Mouse (Mus musculus) CH12.LX (cell line): ENCODE measurements at regions not wholly inside any gene's neighbourhood (a gene's known extent, or its start where the extent isn't known, plus 50 kb on each side); places are given as distances from the start of the nearest gene placed in this dataset.

ENCODE experiments used
- DNase-seq: peaks from one replicate; pipeline ENCODE4 v3.0.0-alpha.2; 2013; ENCODE audit errors: extremely low read depth
- H3K27ac ChIP-seq: 2 replicates; pipeline ENCODE4 v1.5.1; 2012; ENCODE audit warnings: low read depth, mild to moderate bottlenecking, control low read depth, moderate library complexity; ENCODE audit not compliant: insufficient read depth
- H3K27me3 ChIP-seq: replicated peaks from 2 replicates; pipeline ENCODE3; 2012; ENCODE audit warnings: inconsistent platforms
- H3K36me3 ChIP-seq, 2 experiments: replicated peaks in 1 of 2; 2 replicates each; pipeline versions ENCODE3 to v1.6.1; 2012; ENCODE audit warnings: inconsistent platforms in 1 of 2, low read length in 1 of 2, mild to moderate bottlenecking in 1 of 2, mixed read lengths in 1 of 2, moderate library complexity in 1 of 2; ENCODE audit not compliant: control insufficient read depth in 1 of 2, insufficient read depth in 1 of 2
- H3K4me1 ChIP-seq, 2 experiments: 2 replicates each; pipeline ENCODE4 v1.6.1; 2012; ENCODE audit warnings: inconsistent platforms in 1 of 2, moderate library complexity in 1 of 2; ENCODE audit not compliant: insufficient read depth in 2 of 2, control insufficient read depth in 1 of 2
- H3K4me2 ChIP-seq: 2 replicates; pipeline ENCODE4 v1.6.1; 2012; ENCODE audit warnings: low read depth, mild to moderate bottlenecking, control low read depth; ENCODE audit not compliant: poor library complexity, insufficient read depth, severe bottlenecking
- H3K4me3 ChIP-seq, 3 experiments: fragments of 150-350 bp in 1 of 3; sonication (generic) in 1 of 3; replicated peaks in 1 of 3; 2 replicates each; pipeline versions ENCODE3 to v1.5.1; 2011 to 2012; ENCODE audit warnings: low read depth in 2 of 3, low read length in 2 of 3, mild to moderate bottlenecking in 2 of 3, moderate library complexity in 2 of 3, control low read depth in 1 of 3, improper control_type of control experiment in 1 of 3, inconsistent platforms in 1 of 3, mixed read lengths in 1 of 3; ENCODE audit not compliant: poor library complexity in 1 of 3
- H3K79me2 ChIP-seq: replicated peaks from 2 replicates; pipeline ENCODE4 v1.6.1; 2012; ENCODE audit warnings: mild to moderate bottlenecking, moderate library complexity; ENCODE audit not compliant: control insufficient read depth, poor library complexity, insufficient read depth, severe bottlenecking; ENCODE audit errors: extremely low read depth
- H3K9ac ChIP-seq: 2 replicates; pipeline ENCODE4 v1.6.1; 2012; ENCODE audit warnings: low read depth, mild to moderate bottlenecking, control low read depth, moderate library complexity; ENCODE audit not compliant: insufficient read depth
- H3K9me3 ChIP-seq: replicated peaks from 2 replicates; pipeline ENCODE3; 2012; ENCODE audit warnings: low read length, inconsistent platforms, mixed read lengths
- BHLHE40 ChIP-seq: IDR thresholded peaks from 2 replicates; pipeline ENCODE4 v1.6.1; 2011; ENCODE audit warnings: mild to moderate bottlenecking, low read depth, low read length, improper control_type of control experiment
- EP300 ChIP-seq: IDR thresholded peaks from 2 replicates; pipeline ENCODE4 v1.6.1; 2011; ENCODE audit warnings: low read length, improper control_type of control experiment
- IRF4 ChIP-seq: IDR thresholded peaks from 2 replicates; pipeline ENCODE4 v1.6.1; 2014; ENCODE audit warnings: low read depth, mild to moderate bottlenecking, inconsistent platforms, low read length, improper control_type of control experiment
- MAX ChIP-seq: IDR thresholded peaks from 2 replicates; pipeline ENCODE4 v1.6.1; 2011; ENCODE audit warnings: low read length, improper control_type of control experiment
- MAZ ChIP-seq: IDR thresholded peaks from 2 replicates; pipeline ENCODE4 v1.6.1; 2012; ENCODE audit warnings: low read depth, mild to moderate bottlenecking, inconsistent platforms, low read length, improper control_type of control experiment, moderate library complexity
- MEF2A ChIP-seq: IDR thresholded peaks from 2 replicates; pipeline ENCODE4 v1.6.1; 2014; ENCODE audit warnings: low read depth, mild to moderate bottlenecking, inconsistent platforms, low read length, improper control_type of control experiment, borderline replicate concordance
- PAX5 ChIP-seq: IDR thresholded peaks from 2 replicates; pipeline ENCODE4 v1.6.1; 2012; ENCODE audit warnings: low read length, inconsistent platforms, mixed read lengths
- POLR2A ChIP-seq: IDR thresholded peaks from 2 replicates; pipeline ENCODE4 v1.6.1; 2011; ENCODE audit warnings: low read depth, mild to moderate bottlenecking, improper control_type of control experiment, low read length
- POLR2AphosphoS2 ChIP-seq: IDR thresholded peaks from 2 replicates; pipeline ENCODE4 v1.6.1; 2011; ENCODE audit warnings: low read depth, low read length, improper control_type of control experiment
- RCOR1 ChIP-seq: conservative IDR thresholded peaks from 2 replicates; pipeline ENCODE4 v1.6.1; 2012; ENCODE audit warnings: low read depth, mild to moderate bottlenecking, inconsistent platforms, low read length, improper control_type of control experiment
- SIN3A ChIP-seq: IDR thresholded peaks from 2 replicates; pipeline ENCODE4 v1.6.1; 2012; ENCODE audit warnings: low read length, improper control_type of control experiment, inconsistent platforms
- TBP ChIP-seq: conservative IDR thresholded peaks from 2 replicates; pipeline ENCODE4 v1.6.1; 2011; ENCODE audit warnings: low read depth, low read length, improper control_type of control experiment
- TCF12 ChIP-seq: IDR thresholded peaks from 2 replicates; pipeline ENCODE4 v1.6.1; 2014; ENCODE audit warnings: low read depth, mild to moderate bottlenecking, inconsistent platforms, low read length, improper control_type of control experiment
- UBTF ChIP-seq: IDR thresholded peaks from 2 replicates; pipeline ENCODE4 v1.6.1; 2012; ENCODE audit warnings: low read depth, mild to moderate bottlenecking, inconsistent platforms, low read length, improper control_type of control experiment, moderate library complexity
- USF2 ChIP-seq: conservative IDR thresholded peaks from 2 replicates; pipeline ENCODE4 v1.6.1; 2011; ENCODE audit warnings: low read depth, low read length, improper control_type of control experiment
- dilution Hi-C: fragments of 300-500 bp; cut with MboI; formaldehyde crosslinking; loops from 2 replicates; pipeline ENCODE4 v1.14.3; 2020; ENCODE audit warnings: low sequenced_read_pairs; ENCODE audit not compliant: extremely low pct_unique_long_range_greater_than_20kb, extremely low pct_ligation_motif_present
- in situ Hi-C: fragments of 300-500 bp; cut with MboI; formaldehyde crosslinking; loops from 3 replicates; pipeline ENCODE4 v1.14.3; 2019; ENCODE audit warnings: low sequenced_read_pairs, low pct_ligation_motif_present, low pct_unique_long_range_greater_than_20kb, mixed read lengths

DNA sequence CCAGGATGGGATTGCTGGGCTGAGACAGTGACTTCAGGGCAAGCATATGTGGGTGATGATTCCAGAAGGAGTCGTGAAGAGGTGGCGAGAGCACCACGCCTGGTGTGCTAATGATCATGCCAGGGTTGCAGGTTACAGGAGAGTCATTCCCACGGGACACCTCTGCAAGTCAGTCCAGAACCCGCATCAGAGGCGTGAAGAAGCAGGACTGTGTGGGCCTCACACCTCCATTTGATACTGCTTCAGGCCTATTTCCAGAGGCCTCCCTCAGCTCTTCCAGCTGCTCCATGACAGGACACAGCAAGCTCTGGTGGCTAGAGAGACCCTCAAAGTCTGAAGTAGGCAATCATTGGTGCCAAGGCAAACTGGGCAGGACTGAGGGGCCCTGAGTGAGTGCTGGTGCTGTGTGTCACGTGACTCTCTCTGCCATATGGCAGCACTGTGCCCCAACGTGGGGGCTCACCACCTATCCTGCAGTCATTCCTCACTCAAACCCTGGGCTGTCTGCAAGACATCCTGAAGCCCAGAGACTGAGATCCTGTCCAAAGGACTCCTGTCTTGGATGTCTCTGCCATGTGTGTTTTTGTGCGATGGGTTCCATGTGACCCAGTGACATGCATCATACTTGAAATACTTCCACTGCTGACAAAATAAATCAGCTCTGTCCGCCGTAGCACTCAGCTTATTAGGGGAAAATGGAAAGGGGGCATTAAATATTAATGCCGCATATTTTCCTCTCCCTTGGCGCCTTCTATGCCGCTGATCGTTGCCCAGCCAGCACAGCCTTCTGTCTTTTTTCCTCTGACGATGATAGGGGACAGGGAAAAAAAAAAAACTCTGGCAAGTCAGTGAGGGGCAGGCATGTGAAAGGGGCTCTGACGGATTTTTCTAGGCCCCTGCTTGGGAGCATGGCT, 247.6 kb upstream of the Habp2 start:
- Histone ChIP-seq H3K4me1 (peaks cover 0 to 6% of the 10 kb centered on the region in 2 experiments; a peak in 1 of 4 replicates), H3K27ac (no peak overlapping the region), H3K4me3 (no peak overlapping the region), H3K27me3 (peaks cover 20% of the 10 kb centered on the region), H3K9ac (no peak overlapping the region), H3K4me2 (no peak overlapping the region), H3K79me2 (no peaks in the 10 kb centered on the region), H3K36me3 (no peaks in the 10 kb centered on the region), H3K9me3 (no peaks in the 10 kb centered on the region)
- in situ Hi-C loops (no loop called here), dilution Hi-C loops (no loop called here)
- TF ChIP-seq TCF12 = no peak
- no peak for DNase-seq

GRCm38 (mm10) chr19:56041930-56042329, 245.0 kb upstream of the Habp2 start:
- Histone ChIP-seq H3K9me3 (no peaks in the 10 kb centered on the region), H3K36me3 (no peaks in the 10 kb centered on the region), H3K4me1 (peaks cover 0 to 6% of the 10 kb centered on the region in 2 experiments; a peak in 1 of 4 replicates), H3K4me3 (no peak overlapping the region), H3K4me2 (no peak overlapping the region), H3K79me2 (no peaks in the 10 kb centered on the region), H3K9ac (no peak overlapping the region), H3K27me3 (peaks cover 19% of the 10 kb centered on the region), H3K27ac (no peak overlapping the region)
- no peak for TF ChIP-seq USF2
- TF ChIP-seq SIN3A = no peak
- no peak for TF ChIP-seq UBTF
- dilution Hi-C loops (no loop called here), in situ Hi-C loops (no loop called here)
- DNase-seq = no peak

GRCm38 (mm10) chr19:56046784-56047390, 240.1 kb upstream of the Habp2 start:
- Histone ChIP-seq H3K4me2 (no peak overlapping the region), H3K79me2 (no peaks in the 10 kb centered on the region), H3K4me3 (no peak overlapping the region), H3K9me3 (no peaks in the 10 kb centered on the region), H3K27me3 (peaks cover 19% of the 10 kb centered on the region), H3K27ac (no peak overlapping the region), H3K36me3 (no peaks in the 10 kb centered on the region), H3K9ac (no peak overlapping the region), H3K4me1 (peaks cover 0 to 6% of the 10 kb centered on the region in 2 experiments; a peak in 1 of 4 replicates)
- dilution Hi-C loops (no loop called here), in situ Hi-C loops (no loop called here)
- no peak for DNase-seq
- TF ChIP-seq UBTF = no peak
- no peak for TF ChIP-seq PAX5
- TF ChIP-seq MEF2A = no peak
- no peak for TF ChIP-seq RCOR1
- TF ChIP-seq MAZ = no peak
- TF ChIP-seq POLR2A = no peak
- no peak for TF ChIP-seq BHLHE40
- no peak for TF ChIP-seq POLR2AphosphoS2
- TF ChIP-seq MAX = no peak
- TF ChIP-seq IRF4 = no peak
- no peak for TF ChIP-seq EP300
- no peak for TF ChIP-seq TBP
